Mouse (Mus musculus): ENCODE measurements around the gene Pde10a. TPM values are rescaled to one million over a fixed set of nuclear protein-coding genes. Genes with fewer than 3 reads are reported as not detected.

Pde10a gene
- total and polyA plus RNA-seq, 2 experiments from 2014 or later, result 14.7 to 55.4 TPM

DNA sequence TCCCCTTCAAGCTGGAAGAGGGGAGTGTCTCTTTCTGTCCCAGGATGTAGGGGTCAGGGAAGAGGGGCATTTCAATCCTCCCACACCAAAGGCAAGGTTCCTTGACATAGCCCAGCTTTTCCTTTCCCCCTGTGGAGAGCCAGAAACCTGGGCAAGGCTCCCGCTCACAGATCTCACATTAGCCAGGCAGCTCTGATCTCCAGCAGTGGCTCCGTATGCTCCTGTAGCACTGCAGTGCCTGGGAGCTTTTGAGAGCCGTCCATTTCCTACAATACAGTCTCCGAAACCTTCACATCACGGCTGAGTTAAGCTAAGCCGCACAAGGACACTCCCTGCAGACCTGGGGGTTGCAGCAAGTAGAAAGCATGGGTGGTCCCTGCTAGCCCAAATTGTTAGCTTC is 29.0 kb downstream of the Pde10a start:
- H3K9me3 ChIP-seq (ENCODE audit: low read length), result no peaks in the 10 kb centered on the region
- no peak for TF ChIP-seq CTCF (IDR thresholded peaks at IDR 0.05; ENCODE audit: low read depth)
- H3K9ac ChIP-seq, result no peak overlapping the region
- WGBS, result 74% methylated on average over 6 of the region's 6 CpGs
- H3K36me3 ChIP-seq (ENCODE audit: insufficient read depth), result no peaks in the 10 kb centered on the region
- DNase-seq (no peak), ATAC-seq (no peak)
- H3K27me3 ChIP-seq (ENCODE audit: insufficient read depth, low read length), result no peaks in the 10 kb centered on the region
- no peak overlapping the region for H3K27ac ChIP-seq (ENCODE audit: low read depth, low read length)
- no peak overlapping the region for H3K4me3 ChIP-seq (ENCODE audit: low read depth, low read length)
- no peak overlapping the region for H3K4me2 ChIP-seq (ENCODE audit: low read depth)
- H3K4me1 ChIP-seq (ENCODE audit: insufficient read depth), result no peaks in the 10 kb centered on the region

DNA sequence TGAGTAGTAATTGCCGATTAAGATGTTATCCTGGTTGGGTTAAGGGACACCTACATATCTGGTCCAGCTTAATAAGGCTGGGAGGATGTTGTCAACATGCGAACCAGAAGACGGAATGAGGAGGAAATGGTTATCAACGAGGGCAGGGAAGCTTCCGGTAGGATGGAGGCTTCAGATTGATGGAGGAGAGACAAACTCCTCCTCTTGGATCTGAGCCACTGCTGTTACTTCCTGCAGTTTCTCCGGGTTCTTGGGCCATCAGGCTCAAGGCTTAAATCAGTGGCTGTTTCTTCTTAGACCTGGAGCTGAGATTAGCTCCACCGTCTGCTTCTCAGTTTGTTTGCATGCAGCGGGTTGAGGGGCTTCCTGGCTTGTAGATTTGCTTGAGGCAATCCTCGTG is 30.6 kb downstream of the Pde10a start:
- no peaks in the 10 kb centered on the region for H3K36me3 ChIP-seq (ENCODE audit: insufficient read depth)
- TF ChIP-seq CTCF (IDR thresholded peaks at IDR 0.05; ENCODE audit: low read depth), result no peak
- H3K4me1 ChIP-seq (ENCODE audit: insufficient read depth), result no peaks in the 10 kb centered on the region
- WGBS, result 83% methylated on average over 9 of the region's 9 CpGs
- no peaks in the 10 kb centered on the region for H3K9me3 ChIP-seq (ENCODE audit: low read length)
- DNase-seq, result no peak
- H3K27me3 ChIP-seq (ENCODE audit: insufficient read depth, low read length), result no peaks in the 10 kb centered on the region
- H3K9ac ChIP-seq, result no peak overlapping the region
- no peak for ATAC-seq
- H3K4me3 ChIP-seq (ENCODE audit: low read depth, low read length), result no peak overlapping the region
- H3K4me2 ChIP-seq (ENCODE audit: low read depth), result no peak overlapping the region
- H3K27ac ChIP-seq (ENCODE audit: low read depth, low read length), result no peak overlapping the region

DNA sequence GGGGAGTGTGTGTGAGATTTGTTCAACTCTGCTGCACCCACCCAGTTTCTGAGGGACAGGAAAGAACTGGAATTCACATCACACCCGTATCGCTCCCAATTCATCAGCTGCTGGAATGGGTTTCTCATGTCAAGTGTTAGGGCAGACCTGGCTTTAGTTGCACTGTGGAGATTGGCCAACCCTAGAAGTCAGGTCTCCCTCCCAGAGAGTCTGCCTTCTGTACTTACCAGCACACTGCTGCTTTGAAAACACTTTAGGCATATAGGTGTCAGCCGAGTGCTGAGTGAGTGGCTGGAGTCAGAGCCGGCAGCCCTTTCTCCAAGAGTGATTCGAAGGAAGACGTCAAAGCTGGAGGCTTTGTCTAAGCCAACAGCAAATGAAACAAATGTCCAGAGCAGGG is 31.1 kb downstream of the Pde10a start:
- DNase-seq, result no peak
- Histone ChIP-seq H3K9me3 (ENCODE audit: low read length) (no peaks in the 10 kb centered on the region), H3K36me3 (ENCODE audit: insufficient read depth) (no peaks in the 10 kb centered on the region), H3K27ac (ENCODE audit: low read depth, low read length) (no peak overlapping the region), H3K27me3 (ENCODE audit: insufficient read depth, low read length) (no peaks in the 10 kb centered on the region), H3K4me2 (ENCODE audit: low read depth) (no peak overlapping the region), H3K4me1 (ENCODE audit: insufficient read depth) (no peaks in the 10 kb centered on the region), H3K9ac (no peak overlapping the region), H3K4me3 (ENCODE audit: low read depth, low read length) (no peak overlapping the region)
- ATAC-seq, result no peak
- 84% methylated on average over 6 of the region's 6 CpGs for WGBS
- no peak for TF ChIP-seq CTCF (IDR thresholded peaks at IDR 0.05; ENCODE audit: low read depth)

DNA sequence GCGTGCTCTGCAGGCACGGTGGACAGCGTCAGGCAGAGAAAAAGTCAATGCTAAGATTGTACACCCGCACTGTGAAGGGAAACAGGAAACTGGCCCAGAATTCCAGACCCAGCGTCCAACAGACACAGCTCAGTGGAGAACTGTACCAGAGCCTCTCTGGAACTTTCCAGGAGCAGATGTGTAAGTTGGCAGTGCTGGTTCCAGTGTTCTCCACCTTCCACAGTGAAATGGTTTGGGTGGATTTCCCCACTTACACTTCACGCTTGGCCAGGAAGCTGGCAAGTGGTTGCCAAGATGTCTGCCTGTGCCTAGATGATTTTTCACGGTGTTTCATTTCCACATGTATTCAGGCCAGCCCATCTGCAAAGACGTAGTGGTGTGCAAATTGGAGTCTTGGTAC is 32.8 kb downstream of the Pde10a start:
- DNase-seq (no peak), ATAC-seq (no peak)
- Histone ChIP-seq H3K4me2 (ENCODE audit: low read depth) (no peak overlapping the region), H3K4me1 (ENCODE audit: insufficient read depth) (no peaks in the 10 kb centered on the region), H3K36me3 (ENCODE audit: insufficient read depth) (no peaks in the 10 kb centered on the region), H3K9me3 (ENCODE audit: low read length) (no peaks in the 10 kb centered on the region), H3K27me3 (ENCODE audit: insufficient read depth, low read length) (no peaks in the 10 kb centered on the region), H3K27ac (ENCODE audit: low read depth, low read length) (no peak overlapping the region), H3K9ac (no peak overlapping the region), H3K4me3 (ENCODE audit: low read depth, low read length) (no peak overlapping the region)
- no peak for TF ChIP-seq CTCF (IDR thresholded peaks at IDR 0.05; ENCODE audit: low read depth)
- WGBS, result 80% methylated on average over 8 of the region's 8 CpGs

DNA sequence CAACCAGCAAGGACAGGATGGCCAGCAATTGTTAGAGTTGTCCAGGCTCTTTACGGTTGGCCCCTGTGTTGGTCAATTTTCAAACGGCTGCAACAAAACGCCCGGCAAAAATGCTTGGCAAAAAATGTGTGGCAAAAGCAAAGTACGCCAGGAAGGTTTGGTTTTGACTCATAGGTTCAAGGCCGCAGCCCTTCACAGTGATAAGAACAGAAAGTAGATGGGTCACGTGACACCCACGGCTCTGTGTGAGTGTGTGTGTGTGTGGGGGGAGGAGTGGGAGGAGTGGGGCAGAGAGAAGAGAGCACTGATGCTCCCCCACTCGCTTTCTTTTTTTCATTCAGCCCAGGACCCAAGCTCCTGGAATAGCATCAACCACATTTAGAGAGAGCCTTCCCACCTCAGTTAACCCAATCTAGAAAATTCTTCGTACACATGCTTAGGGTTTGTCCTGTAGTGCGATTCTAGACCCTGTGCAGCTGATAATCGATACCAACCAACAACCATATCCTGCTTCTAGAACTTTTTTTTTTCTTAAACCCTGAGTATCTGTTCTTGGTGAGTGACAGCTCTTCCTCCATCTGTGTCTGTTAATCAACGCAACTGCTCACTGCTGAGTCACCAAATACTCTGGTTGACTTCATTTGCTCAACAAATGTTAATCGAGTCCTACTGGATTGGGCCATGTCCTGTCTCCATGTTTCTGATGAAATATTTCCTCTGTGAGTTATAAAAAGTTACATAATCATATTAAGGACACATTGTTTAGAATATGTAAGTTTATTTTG is 37.1 kb downstream of the Pde10a start:
- Histone ChIP-seq H3K9me3 (ENCODE audit: low read length) (no peaks in the 10 kb centered on the region), H3K4me3 (ENCODE audit: low read depth, low read length) (no peak overlapping the region), H3K4me2 (ENCODE audit: low read depth) (no peak overlapping the region), H3K36me3 (ENCODE audit: insufficient read depth) (no peaks in the 10 kb centered on the region), H3K27ac (ENCODE audit: low read depth, low read length) (no peak overlapping the region), H3K9ac (no peak overlapping the region), H3K27me3 (ENCODE audit: insufficient read depth, low read length) (no peaks in the 10 kb centered on the region), H3K4me1 (ENCODE audit: insufficient read depth) (no peaks in the 10 kb centered on the region)
- ATAC-seq (no peak), DNase-seq (no peak)
- 64% methylated on average over 14 of the region's 14 CpGs for WGBS
- no peak for TF ChIP-seq CTCF (IDR thresholded peaks at IDR 0.05; ENCODE audit: low read depth)

DNA sequence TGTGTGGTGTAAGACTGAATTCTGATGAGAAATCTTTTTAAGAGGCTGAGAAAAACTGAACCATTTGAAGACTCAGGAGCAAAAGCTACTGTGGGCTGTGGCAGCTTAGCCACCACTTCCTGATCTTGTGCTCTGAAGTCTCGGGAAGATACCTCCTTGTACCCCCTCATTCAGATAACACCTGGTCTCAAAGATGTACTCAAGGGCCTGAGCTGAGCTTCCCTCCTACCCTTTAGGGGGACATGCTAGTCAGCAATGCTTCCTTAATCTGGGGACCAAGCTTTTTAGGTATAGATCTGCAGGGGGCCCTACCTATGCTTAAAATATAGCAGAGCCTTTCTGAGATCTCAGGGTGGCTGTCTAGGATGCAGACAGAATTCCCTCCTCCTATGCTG is 37.7 kb downstream of the Pde10a start:
- WGBS, result 88% methylated on average over 1 of the region's 1 CpGs
- H3K4me3 ChIP-seq (ENCODE audit: low read depth, low read length), result no peak overlapping the region
- no peaks in the 10 kb centered on the region for H3K9me3 ChIP-seq (ENCODE audit: low read length)
- no peaks in the 10 kb centered on the region for H3K4me1 ChIP-seq (ENCODE audit: insufficient read depth)
- no peak for ATAC-seq
- H3K27ac ChIP-seq (ENCODE audit: low read depth, low read length), result no peak overlapping the region
- TF ChIP-seq CTCF (IDR thresholded peaks at IDR 0.05; ENCODE audit: low read depth), result no peak
- no peak overlapping the region for H3K9ac ChIP-seq
- DNase-seq, result no peak
- no peaks in the 10 kb centered on the region for H3K36me3 ChIP-seq (ENCODE audit: insufficient read depth)
- no peaks in the 10 kb centered on the region for H3K27me3 ChIP-seq (ENCODE audit: insufficient read depth, low read length)
- no peak overlapping the region for H3K4me2 ChIP-seq (ENCODE audit: low read depth)

DNA sequence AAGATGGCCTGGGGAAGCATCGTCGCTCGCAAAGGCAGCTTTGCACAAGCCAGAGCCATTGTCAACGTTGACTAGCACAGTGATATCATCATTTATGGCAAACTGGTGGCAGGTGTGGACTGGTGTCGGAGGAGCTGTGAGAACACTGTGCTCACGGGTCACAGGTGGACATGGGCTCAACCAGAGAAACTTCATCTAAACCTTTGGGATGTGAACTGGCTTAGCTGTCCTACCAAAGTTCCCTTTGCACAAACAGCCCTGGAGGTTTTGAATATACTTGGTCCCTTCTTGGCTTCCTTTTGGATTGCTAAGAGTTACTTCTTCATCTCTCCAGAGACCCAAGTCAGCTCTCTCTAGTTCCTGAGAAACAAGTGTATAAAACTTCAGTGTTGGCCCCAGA is 41.7 kb downstream of the Pde10a start, which contains the start of gene Gm17087:
Gene Gm17087 (minus strand): TSS at position 101 of the 400 bp plus-strand sequence.
- H3K4me1 ChIP-seq (ENCODE audit: insufficient read depth), result no peaks in the 10 kb centered on the region
- no peak for DNase-seq
- no peak within 1 kb of the TSS for H3K27ac ChIP-seq (ENCODE audit: low read depth, low read length)
- H3K9ac ChIP-seq, result no peak within 1 kb of the TSS
- no peak within 1 kb of the TSS for H3K4me2 ChIP-seq (ENCODE audit: low read depth)
- WGBS, result 93% methylated on average over 6 of the region's 6 CpGs
- ATAC-seq, result no peak
- no peaks in the 10 kb centered on the region for H3K9me3 ChIP-seq (ENCODE audit: low read length)
- no peaks in the 10 kb centered on the region for H3K36me3 ChIP-seq (ENCODE audit: insufficient read depth)
- no peak within 1 kb of the TSS for H3K4me3 ChIP-seq (ENCODE audit: low read depth, low read length)
- no peaks in the 10 kb centered on the region for H3K27me3 ChIP-seq (ENCODE audit: insufficient read depth, low read length)
- no peak for TF ChIP-seq CTCF (IDR thresholded peaks at IDR 0.05; ENCODE audit: low read depth)

All from forebrain, postnatal 0 days (tissue).